Mouse (Mus musculus) lung, postnatal 0 days (tissue): Measurements from ENCODE around the gene Arnt2. TPM values are rescaled to one million over a fixed set of nuclear protein-coding genes. Genes with fewer than 3 reads are reported as not detected.

ENCODE experiments used
- ATAC-seq: fragments of 200-750 bp; cut with Nextera tagmentation; 2 replicates; pipeline ENCODE4 v1.8.0; 2017; ENCODE audit warnings: moderate library complexity
- DNase-seq: peaks from one replicate; pipeline ENCODE4 v3.0.0-alpha.2; 2016; ENCODE audit warnings: low spot score
- H3K27ac ChIP-seq: fragments of 300-500 bp; sonication (generic); 2 replicates; pipeline ENCODE4 v1.5.1; 2014; ENCODE audit warnings: antibody characterized with exemption, mild to moderate bottlenecking, low read length, mixed read lengths
- H3K27me3 ChIP-seq: fragments of 300-500 bp; sonication (generic); replicated peaks from 2 replicates; pipeline ENCODE4 v1.6.1; 2014; ENCODE audit warnings: low read length, mixed read lengths; ENCODE audit not compliant: insufficient read depth
- H3K36me3 ChIP-seq: fragments of 300-500 bp; sonication (generic); 2 replicates; pipeline ENCODE4 v1.6.1; 2014; ENCODE audit warnings: low read length, mixed read lengths; ENCODE audit not compliant: insufficient read depth
- H3K4me1 ChIP-seq: fragments of 300-500 bp; sonication (generic); 2 replicates; pipeline ENCODE4 v1.6.1; 2014; ENCODE audit warnings: antibody characterized with exemption, low read depth, low read length, mixed read lengths; ENCODE audit not compliant: insufficient read depth
- H3K4me2 ChIP-seq: fragments of 300-500 bp; sonication (generic); replicated peaks from 2 replicates; pipeline ENCODE4 v1.6.1; 2014; ENCODE audit warnings: low read depth, mild to moderate bottlenecking, low read length, moderate library complexity, mixed read lengths
- H3K4me3 ChIP-seq: fragments of 300-500 bp; sonication (generic); 2 replicates; pipeline ENCODE4 v1.5.1; 2014; ENCODE audit warnings: low read depth, low read length
- H3K9ac ChIP-seq: fragments of 300-500 bp; sonication (generic); replicated peaks from 2 replicates; pipeline ENCODE4 v1.6.1; 2014; ENCODE audit warnings: low read depth, mild to moderate bottlenecking
- H3K9me3 ChIP-seq: fragments of 300-500 bp; sonication (generic); 2 replicates; pipeline ENCODE4 v1.6.1; 2016; ENCODE audit warnings: low read length, mixed read lengths
- CTCF ChIP-seq: IDR thresholded peaks from 2 replicates; pipeline ENCODE4 v1.5.1; 2016; ENCODE audit warnings: antibody characterized with exemption, mild to moderate bottlenecking
- EP300 ChIP-seq: IDR thresholded peaks from 2 replicates; pipeline ENCODE4 v1.6.1; 2016; ENCODE audit warnings: antibody characterized with exemption, mild to moderate bottlenecking, control low read depth
- WGBS: fragments of 180-500 bp; shearing (Covaris S2); extraction: QIAGEN DNeasy Blood & Tissue Kit; methylation state at CpG from one replicate; pipeline ENCODE4 v1.1.7; 2014; 5-methylcytosine and 5-hydroxymethylcytosine counted together
- polyA plus RNA-seq: library from polyadenylated mRNA; unstranded; fragments of >200 nt; fragmentation: Nextera tagmentation; extraction: Ambion mirVana; gene quantifications from 2 replicates; pipeline ENCODE4 v1.2.1, GENCODE M21; 2015

Arnt2 gene
- polyA plus RNA-seq, 1 experiment from 2014 or later = 0.78 TPM

- H3K9ac ChIP-seq = no peak overlapping the region
- no peak overlapping the region for H3K4me3 ChIP-seq
- no peak for DNase-seq
- H3K36me3 ChIP-seq = no peaks in the 10 kb centered on the region
- H3K27ac ChIP-seq = no peak overlapping the region
- H3K27me3 ChIP-seq = no peaks in the 10 kb centered on the region
- no peaks in the 10 kb centered on the region for H3K4me1 ChIP-seq
- no peak overlapping the region for H3K4me2 ChIP-seq
- TF ChIP-seq EP300 (no peak), CTCF (no peak)
- ATAC-seq = no peak
- WGBS = 81% methylated on average over 1 of the region's 1 CpGs
- no peaks in the 10 kb centered on the region for H3K9me3 ChIP-seq
Observed at GRCm38 (mm10) chr7:84358426-84358825, 51.5 kb downstream of the Arnt2 start.

GRCm38 (mm10) chr7:84355619-84356570, 54.1 kb downstream of the Arnt2 start:
- DNase-seq = peak; percentile 78
- Histone ChIP-seq H3K27me3 (no peaks in the 10 kb centered on the region), H3K4me1 (no peaks in the 10 kb centered on the region), H3K9me3 (no peaks in the 10 kb centered on the region), H3K4me3 (no peak overlapping the region), H3K27ac (no peak overlapping the region), H3K36me3 (no peaks in the 10 kb centered on the region), H3K9ac (no peak overlapping the region), H3K4me2 (no peak overlapping the region)
- ATAC-seq = peak; percentile 67
- 52% methylated on average over 10 of the region's 10 CpGs for WGBS
- TF ChIP-seq EP300 = no peak
- TF ChIP-seq CTCF = peak; percentile 79

GRCm38 (mm10) chr7:84354890-84355289, 55.1 kb downstream of the Arnt2 start:
- H3K36me3 ChIP-seq = no peaks in the 10 kb centered on the region
- no peak for DNase-seq
- H3K9me3 ChIP-seq = no peaks in the 10 kb centered on the region
- 67% methylated on average over 2 of the region's 2 CpGs for WGBS
- H3K27me3 ChIP-seq = no peaks in the 10 kb centered on the region
- ATAC-seq = no peak
- no peaks in the 10 kb centered on the region for H3K4me1 ChIP-seq
- no peak overlapping the region for H3K9ac ChIP-seq
- no peak overlapping the region for H3K4me2 ChIP-seq
- H3K4me3 ChIP-seq = no peak overlapping the region
- no peak overlapping the region for H3K27ac ChIP-seq
- TF ChIP-seq EP300 = no peak
- TF ChIP-seq CTCF = no peak

- no peaks in the 10 kb centered on the region for H3K9me3 ChIP-seq
- no peaks in the 10 kb centered on the region for H3K36me3 ChIP-seq
- DNase-seq (no peak), ATAC-seq (no peak)
- no peaks in the 10 kb centered on the region for H3K27me3 ChIP-seq
- H3K4me2 ChIP-seq = no peak overlapping the region
- no peaks in the 10 kb centered on the region for H3K4me1 ChIP-seq
- H3K4me3 ChIP-seq = no peak overlapping the region
- H3K27ac ChIP-seq = no peak overlapping the region
- no peak overlapping the region for H3K9ac ChIP-seq
- TF ChIP-seq EP300 (no peak), CTCF (no peak)
Observed at GRCm38 (mm10) chr7:84350529-84350928, 59.4 kb downstream of the Arnt2 start.

GRCm38 (mm10) chr7:84349976-84350375, 60.0 kb downstream of the Arnt2 start:
- no peak overlapping the region for H3K4me2 ChIP-seq
- 56% methylated on average over 2 of the region's 2 CpGs for WGBS
- no peak overlapping the region for H3K9ac ChIP-seq
- H3K4me1 ChIP-seq = no peaks in the 10 kb centered on the region
- no peaks in the 10 kb centered on the region for H3K9me3 ChIP-seq
- DNase-seq (no peak), ATAC-seq (no peak)
- no peak overlapping the region for H3K4me3 ChIP-seq
- no peak for TF ChIP-seq EP300
- TF ChIP-seq CTCF = no peak
- no peaks in the 10 kb centered on the region for H3K36me3 ChIP-seq
- no peak overlapping the region for H3K27ac ChIP-seq
- H3K27me3 ChIP-seq = no peaks in the 10 kb centered on the region

- TF ChIP-seq EP300 = no peak
- no peak for TF ChIP-seq CTCF
- H3K27me3 ChIP-seq = no peaks in the 10 kb centered on the region
- DNase-seq (no peak), ATAC-seq (no peak)
- H3K36me3 ChIP-seq = no peaks in the 10 kb centered on the region
- H3K9ac ChIP-seq = no peak overlapping the region
- no peaks in the 10 kb centered on the region for H3K4me1 ChIP-seq
- H3K4me3 ChIP-seq = no peak overlapping the region
- no peak overlapping the region for H3K27ac ChIP-seq
- no peak overlapping the region for H3K4me2 ChIP-seq
- 87% methylated on average over 9 of the region's 9 CpGs for WGBS
- H3K9me3 ChIP-seq = no peaks in the 10 kb centered on the region
Observed at GRCm38 (mm10) chr7:84348145-84348911, 61.6 kb downstream of the Arnt2 start.
